Mouse (Mus musculus): ENCODE results near the gene Cnga2. TPM values are rescaled to one million over a fixed set of nuclear protein-coding genes. Genes with fewer than 3 reads are reported as not detected.

The Cnga2 gene
- polyA plus RNA-seq (2014; fragmentation: Nextera tagmentation; extraction: Ambion mirVana), result 0.08 and 0.11 TPM in 2 replicates

DNA sequence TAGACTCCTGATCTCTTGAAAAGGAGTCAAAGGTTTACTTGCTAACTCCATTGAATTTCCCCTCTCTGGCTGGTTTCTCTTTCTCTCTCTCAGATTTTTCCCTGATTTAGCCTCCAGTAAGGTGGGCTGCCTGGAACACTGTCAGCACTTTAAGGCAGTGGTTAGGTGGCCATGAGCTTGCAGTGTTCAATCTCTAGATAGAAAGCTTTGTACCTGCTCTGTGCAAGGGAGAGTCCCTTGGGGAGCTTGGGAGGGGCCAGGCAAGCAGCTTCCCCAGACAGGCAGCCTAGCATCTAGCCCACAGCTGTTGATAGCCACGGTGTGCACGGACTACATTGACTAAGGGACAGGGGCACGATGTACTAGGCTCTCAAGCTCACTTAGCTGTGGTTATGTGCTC is at the start of gene Cnga2:
Gene Cnga2 (plus strand): TSS at position 301 of the 400 bp plus-strand sequence.
- H3K36me3 ChIP-seq (ENCODE audit: control insufficient read depth, insufficient read depth, low read length), result no peaks in the 10 kb centered on the region
- DNase-seq (ENCODE audit: low spot score, missing footprints) (no peak), ATAC-seq (ENCODE audit: low FRiP score) (no peak)
- H3K4me3 ChIP-seq (ENCODE audit: low read depth, low read length), result no peak within 1 kb of the TSS
- no peak within 1 kb of the TSS for H3K27ac ChIP-seq (ENCODE audit: low read depth, low read length)
- no peaks in the 10 kb centered on the region for H3K4me1 ChIP-seq (ENCODE audit: control insufficient read depth, insufficient read depth, low read length)
- no peak within 1 kb of the TSS for H3K4me2 ChIP-seq
- H3K9me3 ChIP-seq (ENCODE audit: control insufficient read depth, low read length), result no peaks in the 10 kb centered on the region
- WGBS, result 78% methylated on average over 3 of the region's 3 CpGs
- H3K27me3 ChIP-seq (ENCODE audit: control insufficient read depth, insufficient read depth, low read length), result no peaks in the 10 kb centered on the region
- H3K9ac ChIP-seq (ENCODE audit: low read length), result no peak within 1 kb of the TSS

DNA sequence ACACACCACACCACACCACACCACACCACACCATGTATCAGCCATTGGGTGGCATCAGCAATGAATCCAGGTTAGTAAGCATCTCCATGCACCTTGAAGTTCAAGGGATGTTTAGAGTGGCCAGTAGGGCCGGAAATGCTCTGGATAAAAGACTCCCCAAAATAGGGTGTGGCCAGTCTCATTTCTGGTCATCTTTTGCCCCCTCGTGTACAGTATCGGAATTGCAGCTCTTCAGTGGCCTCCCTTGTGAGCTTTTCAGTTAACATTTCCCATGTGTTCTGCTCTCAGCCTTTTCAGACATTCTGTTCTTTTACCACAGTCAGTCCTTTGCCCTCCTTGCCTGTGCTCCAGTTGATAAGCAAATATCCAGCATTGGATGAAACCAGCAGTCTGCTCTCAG is 45.0 kb upstream of the Cnga2 start:
- ATAC-seq (ENCODE audit: low FRiP score) (peak; percentile 40; the same call in 1 of the 2 replicates), DNase-seq (ENCODE audit: low spot score, missing footprints) (peak; percentile 92)
- H3K9me3 ChIP-seq (ENCODE audit: control insufficient read depth, low read length), result no peaks in the 10 kb centered on the region
- H3K4me1 ChIP-seq (ENCODE audit: control insufficient read depth, insufficient read depth, low read length), result no peaks in the 10 kb centered on the region
- H3K9ac ChIP-seq (ENCODE audit: low read length), result no peak overlapping the region
- H3K27ac ChIP-seq (ENCODE audit: low read depth, low read length), result no peak overlapping the region
- no peak overlapping the region for H3K4me2 ChIP-seq
- H3K4me3 ChIP-seq (ENCODE audit: low read depth, low read length), result no peak overlapping the region
- H3K36me3 ChIP-seq (ENCODE audit: control insufficient read depth, insufficient read depth, low read length), result no peaks in the 10 kb centered on the region
- H3K27me3 ChIP-seq (ENCODE audit: control insufficient read depth, insufficient read depth, low read length), result no peaks in the 10 kb centered on the region
- WGBS, result 24% methylated on average over 3 of the region's 3 CpGs

DNA sequence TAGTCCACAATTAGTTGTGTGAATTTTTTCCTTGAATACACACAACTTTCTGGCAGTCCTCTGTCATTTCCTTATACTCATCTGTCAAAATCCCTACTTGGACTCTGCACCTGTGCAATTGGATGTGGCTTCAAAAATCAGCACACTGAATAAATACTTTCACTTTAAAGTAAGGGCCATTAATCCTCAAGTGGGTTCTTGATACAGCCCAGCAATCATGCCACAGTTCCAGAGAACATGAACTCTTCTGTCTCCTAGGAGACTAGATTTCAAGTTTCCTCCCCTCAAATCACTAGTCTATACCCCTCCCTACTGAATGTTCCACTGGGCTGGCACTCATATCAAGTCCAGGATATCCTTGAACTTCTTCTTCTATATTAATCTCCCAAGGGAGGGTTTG is 33.3 kb upstream of the Cnga2 start:
- Histone ChIP-seq H3K4me3 (ENCODE audit: low read depth, low read length) (no peak overlapping the region), H3K36me3 (ENCODE audit: control insufficient read depth, insufficient read depth, low read length) (no peaks in the 10 kb centered on the region), H3K4me1 (ENCODE audit: control insufficient read depth, insufficient read depth, low read length) (peaks cover under 1% of the 10 kb centered on the region; the same call in 1 of the 2 replicates), H3K9ac (ENCODE audit: low read length) (no peak overlapping the region), H3K9me3 (ENCODE audit: control insufficient read depth, low read length) (no peaks in the 10 kb centered on the region), H3K4me2 (no peak overlapping the region), H3K27ac (ENCODE audit: low read depth, low read length) (no peak overlapping the region), H3K27me3 (ENCODE audit: control insufficient read depth, insufficient read depth, low read length) (no peaks in the 10 kb centered on the region; the same call in 1 of the 2 replicates)
- DNase-seq (ENCODE audit: low spot score, missing footprints), result no peak
- ATAC-seq (ENCODE audit: low FRiP score), result no peak

DNA sequence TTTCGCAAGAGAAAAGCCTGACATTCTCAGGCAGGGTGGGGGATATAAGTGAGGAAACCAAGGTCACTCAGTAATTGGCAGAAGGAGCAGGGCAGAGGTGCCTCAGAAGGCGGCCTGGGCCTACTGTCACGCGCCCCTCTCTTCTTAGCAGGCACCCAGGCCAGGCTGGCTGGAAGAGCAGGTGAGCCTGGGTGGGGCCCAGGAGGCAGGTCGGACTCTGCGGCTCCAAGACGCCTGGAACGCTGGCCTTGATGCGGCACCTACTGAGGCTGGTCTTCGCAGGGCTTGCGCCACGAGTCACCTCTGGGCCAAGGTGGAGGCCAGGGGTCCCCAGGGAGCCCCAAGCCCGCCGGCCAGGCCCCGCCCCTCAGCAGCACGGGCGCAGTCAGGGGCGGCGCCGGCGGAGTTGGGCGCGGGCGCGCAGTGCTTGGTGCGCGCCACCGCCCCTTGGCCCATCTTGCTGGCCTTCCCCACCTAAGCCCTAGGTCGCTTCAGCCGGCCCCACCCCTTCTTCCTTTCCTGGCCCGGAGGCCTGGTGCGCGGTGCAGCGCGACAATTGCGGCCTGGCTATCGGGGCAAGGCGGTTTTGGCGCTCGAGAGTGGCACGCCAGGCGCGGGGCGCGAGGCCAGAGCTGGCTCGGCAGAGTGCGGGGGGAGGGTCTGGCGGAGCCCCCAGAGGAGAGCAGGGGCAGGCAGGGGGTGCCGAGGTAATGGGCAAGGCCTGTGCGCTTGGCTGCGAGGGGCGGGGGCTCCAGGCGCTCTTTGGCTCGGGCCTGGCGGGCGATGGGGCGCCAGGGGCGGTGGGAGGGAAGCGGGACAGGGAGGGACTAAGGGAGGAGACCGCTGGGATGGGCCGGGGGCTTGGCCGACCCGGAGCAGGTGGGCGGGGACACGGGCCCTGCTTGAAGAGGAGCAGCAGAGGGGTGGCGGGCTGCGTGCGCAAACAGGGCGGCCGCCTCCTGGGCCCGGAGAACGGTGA is 29.3 kb upstream of the Cnga2 start, which contains the start of gene Prrg3:
Gene Prrg3 (plus strand): TSS at position 552 of the 979 bp plus-strand sequence.
- peak within 1 kb of the TSS; percentile 66 for H3K9ac ChIP-seq (ENCODE audit: low read length)
- H3K4me3 ChIP-seq (ENCODE audit: low read depth, low read length), result peak within 1 kb of the TSS; percentile 43
- no peak within 1 kb of the TSS for H3K27ac ChIP-seq (ENCODE audit: low read depth, low read length)
- peaks cover 4% of the 10 kb centered on the region; the same call in 1 of the 2 replicates for H3K4me1 ChIP-seq (ENCODE audit: control insufficient read depth, insufficient read depth, low read length)
- WGBS, result 18% methylated on average over 35 of the region's 72 CpGs
- no peaks in the 10 kb centered on the region; the same call in 1 of the 2 replicates for H3K27me3 ChIP-seq (ENCODE audit: control insufficient read depth, insufficient read depth, low read length)
- peak; percentile 94 for ATAC-seq (ENCODE audit: low FRiP score)
- DNase-seq (ENCODE audit: low spot score, missing footprints), result peak; percentile 95
- H3K4me2 ChIP-seq, result peak within 1 kb of the TSS; percentile 63
- no peaks in the 10 kb centered on the region for H3K9me3 ChIP-seq (ENCODE audit: control insufficient read depth, low read length)
- H3K36me3 ChIP-seq (ENCODE audit: control insufficient read depth, insufficient read depth, low read length), result no peaks in the 10 kb centered on the region

DNA sequence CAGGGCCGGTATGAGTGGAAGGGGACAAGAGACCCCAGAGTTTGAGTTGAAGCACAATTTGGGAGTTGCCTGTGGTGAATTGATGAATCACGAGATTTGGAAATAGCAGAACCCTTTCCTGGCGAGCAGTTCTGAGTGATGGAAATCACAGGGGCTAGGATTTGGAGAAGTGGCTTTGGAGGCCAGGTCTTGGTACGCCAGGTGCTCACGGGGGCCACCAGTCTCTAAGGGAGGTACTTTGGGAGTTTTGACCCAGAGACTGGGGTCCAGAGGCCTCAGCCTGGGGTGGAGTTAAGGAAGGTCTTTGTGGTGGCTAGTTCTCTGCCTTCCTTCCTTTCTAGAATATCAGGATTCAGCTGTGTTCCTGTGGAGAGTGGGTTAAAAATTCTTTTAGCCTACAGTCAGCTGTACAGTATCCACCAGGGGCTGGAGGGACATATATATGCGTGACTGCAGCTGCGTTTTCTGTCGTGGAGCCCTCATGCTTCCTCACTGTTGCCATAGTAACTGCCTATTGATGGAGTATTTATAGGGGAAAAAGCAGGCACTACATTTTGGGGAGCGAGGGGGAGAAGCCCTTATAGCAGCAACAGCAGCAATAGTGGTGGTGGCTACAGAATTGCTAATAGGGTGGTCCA is 28.3 kb upstream of the Cnga2 start:
- WGBS, result 34% methylated on average over 9 of the region's 9 CpGs
- ATAC-seq (ENCODE audit: low FRiP score), result peak; percentile 20

DNA sequence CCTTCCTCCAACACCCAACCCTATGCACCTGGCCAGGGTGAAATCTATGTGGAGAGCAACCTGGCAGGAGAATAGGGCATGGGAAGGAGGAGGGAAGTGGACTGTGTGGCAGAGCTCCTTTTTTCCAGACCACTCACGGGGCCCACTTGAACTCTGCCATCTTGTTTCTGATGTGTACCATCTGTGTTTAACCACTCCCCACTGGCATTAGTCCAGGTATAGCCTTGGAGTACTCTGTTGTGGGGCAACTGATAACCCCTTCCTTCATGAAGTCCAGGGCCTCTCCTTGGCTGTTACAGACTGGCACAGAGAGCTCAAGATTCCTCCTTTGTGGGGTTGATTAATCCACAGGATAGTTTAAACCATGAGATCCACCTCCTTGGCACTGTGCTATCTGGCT is 23.4 kb upstream of the Cnga2 start:
- 88% methylated on average over 1 of the region's 1 CpGs for WGBS
- no peak for ATAC-seq (ENCODE audit: low FRiP score)

More for the DNA sequence above, 28.3 kb upstream of the Cnga2 start:
- no peak overlapping the region for H3K27ac ChIP-seq (ENCODE audit: low read depth, low read length)
- H3K27me3 ChIP-seq (ENCODE audit: control insufficient read depth, insufficient read depth, low read length), result no peaks in the 10 kb centered on the region; the same call in 1 of the 2 replicates
- H3K4me3 ChIP-seq (ENCODE audit: low read depth, low read length), result peak overlapping the region; percentile 43
- peak overlapping the region; percentile 66 for H3K9ac ChIP-seq (ENCODE audit: low read length)
- peak; percentile 84 for DNase-seq (ENCODE audit: low spot score, missing footprints)
- no peaks in the 10 kb centered on the region for H3K9me3 ChIP-seq (ENCODE audit: control insufficient read depth, low read length)
- H3K36me3 ChIP-seq (ENCODE audit: control insufficient read depth, insufficient read depth, low read length), result no peaks in the 10 kb centered on the region
- peaks cover 4% of the 10 kb centered on the region; the same call in 1 of the 2 replicates for H3K4me1 ChIP-seq (ENCODE audit: control insufficient read depth, insufficient read depth, low read length)
- H3K4me2 ChIP-seq, result peak overlapping the region; percentile 63

DNA sequence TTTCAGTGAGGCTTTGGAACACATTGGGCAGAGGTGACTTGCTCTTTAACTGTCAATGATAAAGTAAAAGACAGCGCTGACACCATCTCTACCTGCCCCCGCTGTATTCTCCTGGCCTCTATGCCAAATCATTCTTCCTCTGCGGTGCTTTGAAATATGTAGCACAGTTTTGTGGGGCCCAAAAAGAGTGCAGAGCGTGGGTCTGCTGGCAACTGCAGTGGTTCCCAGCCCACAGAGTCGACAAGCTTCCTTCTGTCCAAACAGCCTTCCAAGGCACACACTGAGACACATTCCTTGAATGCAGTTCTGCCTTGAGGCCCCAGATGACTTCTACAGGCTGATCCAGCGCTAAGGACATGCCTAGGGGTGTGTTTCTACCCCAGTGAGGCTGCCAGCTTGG is 22.8 kb upstream of the Cnga2 start:
- no peaks in the 10 kb centered on the region for H3K27me3 ChIP-seq (ENCODE audit: control insufficient read depth, insufficient read depth, low read length)
- H3K9me3 ChIP-seq (ENCODE audit: control insufficient read depth, low read length), result no peaks in the 10 kb centered on the region
- ATAC-seq (ENCODE audit: low FRiP score) (no peak), DNase-seq (ENCODE audit: low spot score, missing footprints) (no peak)
- H3K36me3 ChIP-seq (ENCODE audit: control insufficient read depth, insufficient read depth, low read length), result no peaks in the 10 kb centered on the region
- peaks cover under 1% of the 10 kb centered on the region; the same call in 1 of the 2 replicates for H3K4me1 ChIP-seq (ENCODE audit: control insufficient read depth, insufficient read depth, low read length)
- WGBS, result 76% methylated on average over 6 of the region's 6 CpGs
- H3K4me3 ChIP-seq (ENCODE audit: low read depth, low read length), result no peak overlapping the region
- H3K4me2 ChIP-seq, result no peak overlapping the region
- no peak overlapping the region for H3K9ac ChIP-seq (ENCODE audit: low read length)
- no peak overlapping the region for H3K27ac ChIP-seq (ENCODE audit: low read depth, low read length)

More for the DNA sequence above, 23.4 kb upstream of the Cnga2 start:
- H3K9me3 ChIP-seq (ENCODE audit: control insufficient read depth, low read length), result no peaks in the 10 kb centered on the region
- no peak overlapping the region for H3K27ac ChIP-seq (ENCODE audit: low read depth, low read length)
- H3K27me3 ChIP-seq (ENCODE audit: control insufficient read depth, insufficient read depth, low read length), result no peaks in the 10 kb centered on the region
- no peak for DNase-seq (ENCODE audit: low spot score, missing footprints)
- H3K9ac ChIP-seq (ENCODE audit: low read length), result no peak overlapping the region
- H3K36me3 ChIP-seq (ENCODE audit: control insufficient read depth, insufficient read depth, low read length), result no peaks in the 10 kb centered on the region
- no peak overlapping the region for H3K4me3 ChIP-seq (ENCODE audit: low read depth, low read length)
- H3K4me1 ChIP-seq (ENCODE audit: control insufficient read depth, insufficient read depth, low read length), result peaks cover 4% of the 10 kb centered on the region; the same call in 1 of the 2 replicates
- H3K4me2 ChIP-seq, result no peak overlapping the region

DNA sequence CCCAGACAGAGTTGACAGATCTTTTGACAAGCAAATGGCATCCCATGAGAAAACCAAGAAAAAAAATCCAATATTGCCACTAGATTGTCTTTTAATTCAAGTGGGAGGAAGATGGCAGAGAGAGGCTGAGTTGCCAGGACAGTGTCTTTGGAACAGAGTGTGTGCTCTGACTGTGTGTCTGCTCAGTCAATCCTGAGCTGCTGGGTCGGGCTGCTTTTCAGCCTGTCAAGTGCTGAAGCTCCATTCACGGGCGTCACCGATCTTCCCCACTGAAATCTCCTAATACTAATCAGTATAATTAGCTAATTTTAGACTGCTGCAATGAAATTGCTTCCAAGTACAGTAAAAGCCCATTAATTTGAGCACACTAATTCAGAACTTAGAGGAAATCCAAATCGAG is 20.3 kb upstream of the Cnga2 start:
- ATAC-seq (ENCODE audit: low FRiP score), result no peak

DNA sequence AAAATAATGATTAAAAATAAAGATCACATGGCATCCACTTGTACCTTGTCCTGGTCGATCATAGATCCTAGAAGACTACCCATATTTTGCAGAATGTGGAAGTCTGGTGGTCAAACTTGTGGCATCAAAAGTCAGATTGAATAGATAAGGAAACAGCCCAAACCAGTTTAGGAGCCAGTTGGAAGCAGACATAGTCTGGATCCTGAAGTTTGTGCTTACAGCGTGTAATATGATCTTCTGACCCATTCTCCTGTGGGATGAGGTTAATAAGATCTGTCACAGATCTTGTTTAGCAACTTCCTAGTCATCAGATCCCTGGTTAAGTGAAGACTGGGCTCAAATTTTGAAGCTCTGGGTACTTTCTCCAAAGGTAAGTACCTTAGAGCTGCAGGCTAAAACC is 19.0 kb upstream of the Cnga2 start, which contains the start of gene Fate1:
Gene Fate1 (plus strand): TSS at position 301 of the 400 bp plus-strand sequence.
- ATAC-seq (ENCODE audit: low FRiP score), result no peak
- H3K9ac ChIP-seq (ENCODE audit: low read length), result no peak within 1 kb of the TSS
- DNase-seq (ENCODE audit: low spot score, missing footprints), result no peak
- no peak within 1 kb of the TSS for H3K4me3 ChIP-seq (ENCODE audit: low read depth, low read length)
- H3K27ac ChIP-seq (ENCODE audit: low read depth, low read length), result no peak within 1 kb of the TSS
- no peaks in the 10 kb centered on the region for H3K4me1 ChIP-seq (ENCODE audit: control insufficient read depth, insufficient read depth, low read length)
- no peaks in the 10 kb centered on the region for H3K27me3 ChIP-seq (ENCODE audit: control insufficient read depth, insufficient read depth, low read length)
- H3K9me3 ChIP-seq (ENCODE audit: control insufficient read depth, low read length), result no peaks in the 10 kb centered on the region
- H3K4me2 ChIP-seq, result no peak within 1 kb of the TSS
- no peaks in the 10 kb centered on the region for H3K36me3 ChIP-seq (ENCODE audit: control insufficient read depth, insufficient read depth, low read length)
- WGBS, result 70% methylated on average over 2 of the region's 2 CpGs

More for the DNA sequence above, 20.3 kb upstream of the Cnga2 start:
- Histone ChIP-seq H3K4me2 (no peak overlapping the region), H3K9ac (ENCODE audit: low read length) (no peak overlapping the region), H3K4me1 (ENCODE audit: control insufficient read depth, insufficient read depth, low read length) (no peaks in the 10 kb centered on the region), H3K4me3 (ENCODE audit: low read depth, low read length) (no peak overlapping the region), H3K27ac (ENCODE audit: low read depth, low read length) (no peak overlapping the region), H3K9me3 (ENCODE audit: control insufficient read depth, low read length) (no peaks in the 10 kb centered on the region), H3K27me3 (ENCODE audit: control insufficient read depth, insufficient read depth, low read length) (no peaks in the 10 kb centered on the region), H3K36me3 (ENCODE audit: control insufficient read depth, insufficient read depth, low read length) (no peaks in the 10 kb centered on the region)
- 59% methylated on average over 5 of the region's 5 CpGs for WGBS
- no peak for DNase-seq (ENCODE audit: low spot score, missing footprints)

Measured in midbrain, embryonic 11.5 days (tissue).